Mouse (Mus musculus) megakaryocyte progenitor cell, adult 5-6 weeks (primary cell): ENCODE data around the gene Trim39. TPM values are rescaled to one million over a fixed set of nuclear protein-coding genes. Genes with fewer than 3 reads are reported as not detected.
"Not testable (repeated sequence)": the region's sequence is repeated elsewhere in the genome, so short reads cannot be mapped to it uniquely, and the experiment has no call there.

Experiments
- ATAC-seq: replicated peaks from 2 replicates; pipeline ENCODE4 v1.8.0; 2016; ENCODE audit warnings: mild to moderate bottlenecking, moderate TSS enrichment, inconsistent platforms; ENCODE audit not compliant: poor library complexity
- total RNA-seq, 2 experiments: library from RNA; stranded (forward) in 1 of 2; stranded (reverse) in 1 of 2; fragments of 157-497, 149-512 nt in 1 of 2; fragments of 200-1000 nt in 1 of 2; gene quantifications; 2 replicates each; pipeline versions ENCODE4 v1.2.3 to v1.2.4; 2015 to 2017

The Trim39 gene
- total RNA-seq, 2 experiments from 2014 or later: 14.1 to 15.3 TPM

DNA sequence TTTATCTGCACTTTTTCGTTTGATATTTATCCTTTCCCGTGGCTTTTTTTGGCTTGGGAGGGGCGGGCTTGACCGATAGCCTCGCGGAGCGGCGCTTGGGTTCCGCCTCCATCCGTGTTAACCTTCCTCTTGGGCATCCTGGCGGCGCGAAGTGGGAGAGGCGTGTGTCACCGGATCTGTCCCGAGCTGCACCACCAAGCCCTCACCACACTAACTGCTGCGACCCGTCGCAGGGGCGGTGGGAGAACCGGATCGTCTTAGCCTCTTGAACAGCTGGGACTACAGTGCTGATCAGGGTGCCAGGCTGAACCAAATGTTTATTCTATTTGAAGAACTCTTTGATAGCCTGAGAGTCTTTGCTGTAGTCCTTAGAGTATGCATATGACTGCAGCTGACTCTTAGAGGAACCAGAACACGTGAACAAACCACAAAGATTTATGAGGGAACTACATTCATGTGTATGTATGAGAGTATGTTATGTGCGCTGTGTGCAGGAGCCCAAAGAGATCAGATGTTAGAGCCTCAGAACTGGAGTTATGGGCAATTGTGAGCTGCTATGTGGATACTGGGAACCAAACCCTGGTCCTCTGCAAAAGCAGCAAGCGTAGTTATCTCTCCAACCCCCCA lies 19.7 kb downstream of the Trim39 start:
- ATAC-seq: peak; percentile 72

DNA sequence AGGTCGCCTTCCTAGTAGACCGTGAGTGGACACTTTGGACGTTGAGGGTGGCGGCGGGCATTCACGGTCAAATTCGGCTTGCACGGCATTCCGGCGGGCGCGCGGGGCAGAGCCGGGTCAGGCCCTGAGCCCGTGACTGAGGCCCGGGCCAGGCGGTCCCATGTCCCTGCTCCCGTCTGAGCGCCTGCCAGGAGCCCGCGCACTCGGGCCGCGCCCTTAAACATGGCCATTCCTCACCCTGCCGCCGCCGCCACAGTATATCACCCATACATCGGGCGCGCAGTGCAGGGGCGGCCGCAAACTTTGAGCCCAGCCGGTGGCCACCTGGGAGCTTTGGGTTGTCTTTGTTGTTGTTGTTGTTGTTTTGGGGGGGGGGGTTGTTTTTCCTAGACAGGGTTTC lies 23.2 kb downstream of the Trim39 start:
- no peak for ATAC-seq

DNA sequence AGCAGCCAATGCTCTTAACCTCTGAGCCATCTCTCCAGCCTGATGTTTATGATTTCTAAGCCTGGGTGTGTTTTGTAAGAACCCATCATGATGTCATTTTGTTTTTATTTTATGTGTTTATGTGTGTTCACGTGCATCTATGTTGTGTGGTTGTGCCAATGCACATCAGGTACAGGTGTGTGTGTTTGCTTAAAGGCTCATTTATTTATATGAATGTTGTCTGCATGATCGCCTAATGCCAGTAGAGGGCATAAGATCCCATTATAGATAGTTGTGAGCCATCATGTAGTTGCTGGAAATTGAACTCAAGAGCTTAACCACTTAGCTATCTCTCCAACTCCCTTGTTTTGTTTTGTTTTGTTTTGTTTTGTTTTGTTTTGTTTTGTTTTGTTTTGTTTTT lies 26.3 kb downstream of the Trim39 start:
- ATAC-seq: no peak

DNA sequence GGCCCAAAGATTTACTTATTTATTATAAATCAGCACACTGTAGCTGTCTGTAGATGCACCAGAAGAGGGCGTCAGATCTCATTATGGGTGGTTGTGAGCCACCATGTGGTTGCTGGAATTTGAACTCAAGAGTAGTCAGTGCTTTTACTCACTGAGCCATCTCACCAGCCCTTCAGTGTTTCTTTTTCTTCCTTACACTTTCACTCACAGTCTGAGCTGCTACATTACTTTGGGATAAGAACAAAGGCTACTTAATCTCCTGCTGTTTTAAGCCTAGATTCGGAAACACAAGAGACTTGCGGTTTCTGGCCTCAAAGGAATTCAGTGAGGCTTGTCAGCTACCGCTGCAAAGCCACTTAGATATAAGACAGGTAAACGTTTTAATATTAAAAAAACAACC lies 28.0 kb downstream of the Trim39 start:
- ATAC-seq: no peak

DNA sequence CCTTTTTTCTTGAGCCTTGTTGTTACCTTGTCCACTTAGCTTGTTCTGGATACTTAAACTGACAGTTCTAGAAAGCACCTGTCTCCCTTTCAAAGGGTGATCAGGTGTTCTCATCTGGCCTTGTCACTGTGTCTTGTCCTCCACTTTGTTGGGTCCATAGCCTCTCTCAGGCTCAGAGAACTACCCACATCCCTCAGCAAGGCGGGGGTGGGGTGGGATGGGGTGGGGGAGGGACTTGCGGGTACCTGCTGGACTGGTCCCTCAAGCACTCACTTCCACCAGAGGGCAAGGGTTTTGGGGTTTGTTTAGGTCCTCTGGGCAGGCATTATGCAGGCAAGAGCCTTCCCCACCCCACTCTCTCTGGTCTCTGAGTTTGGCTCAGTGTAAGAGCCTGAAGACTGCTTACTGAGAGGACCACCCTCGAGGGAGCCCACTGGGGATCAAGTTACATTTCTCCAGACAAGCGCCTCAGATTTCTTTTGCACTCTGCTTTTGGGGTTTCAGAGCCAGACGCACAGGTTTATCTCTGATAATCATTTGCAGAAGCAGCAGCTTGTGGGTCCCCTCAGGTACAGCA lies 31.3 kb downstream of the Trim39 start:
- ATAC-seq: no peak

DNA sequence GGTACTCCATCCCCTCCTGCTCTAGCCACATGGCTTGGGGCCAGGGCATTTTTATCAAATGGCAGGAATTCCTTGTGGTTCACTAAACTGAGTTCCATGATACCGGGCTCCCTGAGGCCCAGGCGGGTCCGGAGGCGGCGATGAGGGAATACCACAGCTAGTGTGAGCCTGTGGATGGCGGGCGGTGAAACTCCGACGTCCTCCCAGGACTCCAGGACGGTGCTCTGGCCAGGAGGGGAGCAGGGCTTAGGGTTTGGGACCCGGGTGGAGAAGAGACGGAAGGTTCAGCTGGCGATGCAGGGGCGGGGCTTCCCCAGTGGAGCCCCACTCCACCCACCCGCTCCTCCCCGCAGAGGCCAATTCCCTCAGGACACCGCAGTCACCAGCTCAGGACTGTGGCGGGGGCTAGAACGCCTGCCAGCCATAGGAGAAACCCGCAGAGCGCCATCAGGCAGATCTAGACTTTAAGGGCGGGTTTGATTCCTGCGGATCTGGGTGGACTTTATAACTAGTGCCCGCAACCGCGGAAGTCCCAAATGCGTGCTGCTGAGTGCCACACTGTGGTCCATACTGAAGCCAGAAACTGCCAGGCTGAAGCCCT lies 34.6 kb downstream of the Trim39 start:
- ATAC-seq: peak; percentile 54

DNA sequence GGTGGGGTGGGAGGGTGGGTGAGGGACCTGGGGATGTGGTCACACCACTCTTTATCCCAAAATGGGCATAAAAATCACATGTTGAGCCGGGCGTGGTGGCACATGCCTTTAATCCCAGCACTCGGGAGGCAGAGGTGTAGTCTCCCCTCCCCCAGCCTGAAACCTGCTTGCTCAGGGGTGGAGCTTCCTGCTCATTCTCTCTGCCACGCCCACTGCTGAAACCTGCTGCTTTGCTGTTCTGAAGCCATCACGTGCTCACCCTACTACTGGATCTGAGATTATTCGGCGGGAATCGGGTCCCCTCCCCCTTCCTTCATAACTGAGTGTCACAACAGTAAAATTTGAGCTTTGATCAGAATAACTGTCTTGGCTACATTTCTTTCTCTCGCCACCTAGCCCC lies 36.7 kb downstream of the Trim39 start:
- ATAC-seq: not testable (repeated sequence)

DNA sequence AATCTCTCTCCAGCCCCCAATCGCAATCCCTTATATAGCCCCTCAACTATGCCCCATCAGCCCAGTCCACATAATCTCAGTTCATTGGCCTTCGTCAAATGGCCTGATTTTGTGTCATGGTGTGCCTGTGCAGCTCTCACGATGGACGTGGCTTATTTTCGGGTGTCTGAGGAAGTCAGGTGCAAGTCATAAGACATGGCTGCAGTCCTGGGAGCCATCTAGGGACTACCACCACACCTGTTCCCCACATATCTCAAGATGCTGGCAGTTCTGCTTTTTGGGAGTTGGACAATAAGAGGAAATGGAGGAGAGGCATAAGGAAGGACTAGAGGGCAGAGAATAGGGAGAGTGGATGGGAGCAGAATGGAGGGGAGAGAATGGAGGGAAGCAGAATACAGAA lies 38.5 kb downstream of the Trim39 start:
- ATAC-seq: no peak

DNA sequence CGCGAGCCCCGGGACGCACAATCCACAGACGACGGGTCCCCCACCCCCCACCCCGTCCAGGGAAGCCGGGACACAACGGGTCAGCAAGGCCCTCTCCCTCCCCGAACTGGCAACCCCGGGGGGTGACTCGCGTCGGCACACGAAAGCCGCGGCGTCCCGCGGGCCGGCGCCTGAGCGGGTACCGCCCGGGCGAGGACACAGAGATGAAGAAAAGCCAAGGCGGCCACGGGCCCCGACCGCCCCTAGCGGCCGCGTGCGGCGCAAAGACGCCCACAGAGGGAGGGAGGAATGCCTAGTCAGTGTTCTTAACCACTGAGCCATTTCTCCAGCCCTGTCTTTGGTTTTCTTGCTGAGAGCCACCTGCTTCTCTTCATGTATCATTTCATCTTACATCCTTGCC lies 40.7 kb downstream of the Trim39 start:
- ATAC-seq: no peak

DNA sequence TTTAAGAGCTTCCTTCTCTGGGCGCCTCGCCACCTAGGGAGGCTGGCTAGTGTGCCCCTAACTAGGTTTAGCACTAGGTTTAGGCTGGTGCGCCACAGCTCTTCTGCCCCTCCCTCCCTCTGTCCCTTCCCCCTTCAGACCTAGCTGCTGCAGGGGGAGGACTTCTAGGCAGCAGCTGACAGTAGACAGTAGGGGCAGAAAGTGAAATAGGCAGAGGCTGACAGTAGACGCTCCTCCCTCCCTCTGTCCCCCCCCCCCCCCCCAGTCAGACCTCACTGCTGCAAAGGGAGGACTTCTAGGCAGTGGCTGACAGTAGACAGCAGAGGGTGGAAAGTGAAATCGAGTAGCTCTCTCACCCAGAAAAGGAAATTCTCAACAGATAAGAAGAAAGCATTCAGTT lies 43.0 kb downstream of the Trim39 start:
- peak; percentile 25 for ATAC-seq

DNA sequence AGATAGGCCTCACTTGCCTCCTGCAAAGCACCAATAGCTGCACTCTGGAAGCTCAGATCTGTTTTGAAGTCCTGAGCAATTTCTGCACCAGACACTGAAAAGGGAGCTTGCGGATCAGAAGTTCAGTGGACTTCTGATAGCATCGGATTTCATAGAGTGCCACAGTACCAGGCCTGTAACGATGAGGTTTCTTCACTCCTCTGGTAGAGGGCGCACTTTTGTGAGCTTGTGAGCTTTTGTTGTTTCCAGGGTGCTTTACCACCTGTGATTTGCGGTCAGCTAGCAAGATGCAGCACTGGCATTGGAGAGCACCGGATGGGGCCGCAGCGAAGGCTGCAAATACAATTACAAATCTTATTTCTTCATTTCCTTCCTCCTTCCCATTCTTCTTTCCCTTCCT lies 45.1 kb downstream of the Trim39 start:
- peak; percentile 24; the same call in 1 of the 2 replicates for ATAC-seq

DNA sequence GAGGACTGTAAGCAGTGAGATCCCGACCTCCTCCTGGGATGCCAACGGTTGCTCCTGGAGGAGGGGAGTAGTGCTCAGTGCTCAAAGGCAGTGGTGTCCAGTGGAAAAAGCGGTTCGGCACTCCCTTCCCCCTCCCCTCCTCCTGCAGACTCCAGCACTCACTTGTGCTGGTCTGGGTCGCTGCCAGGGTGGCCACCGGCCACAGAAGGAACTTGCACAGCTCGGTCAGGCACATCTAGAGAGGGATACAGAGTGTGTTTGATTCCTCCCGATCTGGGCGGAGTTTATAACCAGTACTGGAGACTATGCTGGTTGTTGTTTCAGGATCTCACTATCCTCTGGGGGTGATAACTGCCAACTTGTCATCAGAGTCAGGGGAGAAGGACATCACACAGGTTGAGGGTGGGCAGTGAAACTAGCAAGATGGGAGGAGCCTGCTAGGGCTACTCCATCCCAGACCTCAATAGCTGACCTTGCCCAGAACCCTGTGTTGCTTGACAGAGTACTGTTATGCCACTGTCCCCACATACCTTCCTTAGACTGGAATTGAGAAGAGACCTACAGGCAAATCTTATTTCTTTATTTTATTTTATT lies 46.7 kb downstream of the Trim39 start:
- peak; percentile 30 for ATAC-seq

DNA sequence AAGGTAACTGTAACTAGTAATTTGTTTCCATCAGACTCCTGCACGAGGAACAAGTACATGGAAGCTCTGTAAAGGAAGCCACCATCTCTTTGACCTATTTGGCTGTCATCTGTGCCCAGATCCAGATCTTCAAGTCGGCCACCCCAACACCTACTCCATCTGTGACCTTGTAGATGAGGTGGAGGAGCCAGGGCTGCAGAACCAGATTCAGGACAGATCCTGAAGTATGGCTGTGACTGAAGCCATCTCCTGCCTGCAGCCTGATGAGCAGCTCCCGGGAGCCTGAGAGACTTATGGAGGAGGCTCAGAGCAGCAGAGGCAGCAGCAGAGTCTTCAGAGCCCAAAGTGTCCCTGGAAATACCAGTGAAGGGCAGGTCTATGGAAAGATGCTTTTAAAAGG lies 47.6 kb downstream of the Trim39 start:
- no peak for ATAC-seq

DNA sequence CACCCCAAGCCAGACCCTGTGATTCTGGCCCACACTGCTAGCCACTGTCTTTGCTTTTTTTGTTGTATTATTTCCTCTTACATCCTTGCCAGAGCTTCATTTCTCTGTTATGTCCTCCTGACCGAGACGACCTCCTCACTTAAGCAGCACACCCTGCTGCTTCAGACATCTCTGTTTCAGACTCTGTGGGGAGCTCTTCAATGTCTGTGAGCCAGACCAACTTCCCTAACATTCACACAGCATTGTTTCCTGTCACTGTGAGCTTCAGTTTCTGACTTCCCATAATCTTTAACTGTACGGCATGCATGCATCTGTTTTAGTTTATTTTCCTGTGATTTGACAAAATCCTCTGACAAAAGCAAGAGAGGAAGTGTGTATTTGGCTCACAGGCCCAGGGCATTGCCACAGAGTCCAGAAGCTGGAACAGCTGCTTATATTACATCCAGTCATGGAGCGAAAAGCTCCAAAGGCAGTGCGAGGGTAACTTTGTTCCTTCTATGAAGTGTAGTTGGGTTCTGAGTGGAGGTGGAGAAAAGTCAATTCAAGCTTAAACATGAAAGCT lies 53.4 kb downstream of the Trim39 start:
- peak; percentile 86 for ATAC-seq

DNA sequence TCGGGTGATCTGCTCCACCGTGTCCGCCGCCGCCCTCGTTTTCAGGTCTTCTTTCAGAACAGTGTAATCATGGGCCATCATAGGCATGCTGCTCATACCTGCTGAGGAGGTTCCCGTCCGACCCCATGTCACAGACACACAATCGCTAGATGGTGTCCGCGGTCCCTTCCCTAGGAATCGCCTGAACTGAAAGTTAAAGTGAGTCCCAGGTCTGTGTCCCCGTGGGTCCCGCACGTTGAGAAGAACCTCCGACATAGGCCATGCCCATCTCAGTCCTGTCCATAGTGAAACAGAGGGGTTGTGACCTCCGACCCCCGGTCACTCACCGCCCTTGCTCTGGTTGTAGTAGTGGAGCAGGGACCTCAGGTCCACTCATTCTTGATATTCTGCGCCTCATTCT lies 56.5 kb downstream of the Trim39 start:
- no peak for ATAC-seq

Other genes starting within 250 kb of the Trim39 start
- 57.1 and 77.2 TPM in 2 replicates for gene H2-T23, start 239.4 kb downstream of the Trim39 start, total RNA-seq (2015)
- 65.6 and 67.5 TPM in 2 replicates for gene H2-T23, start 239.4 kb downstream of the Trim39 start, total RNA-seq (2017)
- gene H2-T22, start 229.5 kb downstream of the Trim39 start, total RNA-seq (2015): 31.2 and 31.9 TPM in 2 replicates
- 37.9 and 39.7 TPM in 2 replicates for gene H2-T22, start 229.5 kb downstream of the Trim39 start, total RNA-seq (2017)
- not detected in 2 replicates for gene Gm6034, start 229.3 kb downstream of the Trim39 start, total RNA-seq (2015)
- not detected in 2 replicates for gene Gm6034, start 229.3 kb downstream of the Trim39 start, total RNA-seq (2017)
- not detected in 2 replicates for gene Gm11127, start 213.9 kb downstream of the Trim39 start, total RNA-seq (2015)
- not detected in 2 replicates for gene Gm11127, start 213.9 kb downstream of the Trim39 start, total RNA-seq (2017)
- 0.35 and 0.71 TPM in 2 replicates for gene Gm19684, start 150.6 kb downstream of the Trim39 start, total RNA-seq (2015)
- not detected in 2 replicates for gene Gm19684, start 150.6 kb downstream of the Trim39 start, total RNA-seq (2017)
- not detected in 2 replicates for gene Gm7030, start 142.8 kb downstream of the Trim39 start, total RNA-seq (2015)
- gene Gm7030, start 142.8 kb downstream of the Trim39 start, total RNA-seq (2017): not detected in 2 replicates
- gene Gm8909, start 103.7 kb downstream of the Trim39 start, total RNA-seq (2015): not detected in 2 replicates
- not detected in 2 replicates for gene Gm8909, start 103.7 kb downstream of the Trim39 start, total RNA-seq (2017)
- gene H2-T3, start 82.0 kb downstream of the Trim39 start, total RNA-seq (2015): not detected in 2 replicates
- not detected in 2 replicates for gene H2-T3, start 82.0 kb downstream of the Trim39 start, total RNA-seq (2017)
- 48.6 and 56.3 TPM in 2 replicates for gene Rpp21, start 14.2 kb downstream of the Trim39 start, total RNA-seq (2015)
- 25.9 and 50.6 TPM in 2 replicates for gene Rpp21, start 14.2 kb downstream of the Trim39 start, total RNA-seq (2017)
- gene H2-M10.2, start 14.2 kb upstream of the Trim39 start, total RNA-seq (2015): not detected in 2 replicates
- not detected in 2 replicates for gene H2-M10.2, start 14.2 kb upstream of the Trim39 start, total RNA-seq (2017)
- gene H2-M10.1, start 53.9 kb upstream of the Trim39 start, total RNA-seq (2015): not detected in 2 replicates
- gene H2-M10.1, start 53.9 kb upstream of the Trim39 start, total RNA-seq (2017): not detected in 2 replicates
- not detected in 2 replicates for gene H2-M10.3, start 96.2 kb upstream of the Trim39 start, total RNA-seq (2015)
- gene H2-M10.3, start 96.2 kb upstream of the Trim39 start, total RNA-seq (2017): not detected in 2 replicates
- not detected in 2 replicates for gene H2-M10.4, start 190.1 kb upstream of the Trim39 start, total RNA-seq (2015)
- gene H2-M10.4, start 190.1 kb upstream of the Trim39 start, total RNA-seq (2017): not detected in 2 replicates